In the genomic region with DNA sequence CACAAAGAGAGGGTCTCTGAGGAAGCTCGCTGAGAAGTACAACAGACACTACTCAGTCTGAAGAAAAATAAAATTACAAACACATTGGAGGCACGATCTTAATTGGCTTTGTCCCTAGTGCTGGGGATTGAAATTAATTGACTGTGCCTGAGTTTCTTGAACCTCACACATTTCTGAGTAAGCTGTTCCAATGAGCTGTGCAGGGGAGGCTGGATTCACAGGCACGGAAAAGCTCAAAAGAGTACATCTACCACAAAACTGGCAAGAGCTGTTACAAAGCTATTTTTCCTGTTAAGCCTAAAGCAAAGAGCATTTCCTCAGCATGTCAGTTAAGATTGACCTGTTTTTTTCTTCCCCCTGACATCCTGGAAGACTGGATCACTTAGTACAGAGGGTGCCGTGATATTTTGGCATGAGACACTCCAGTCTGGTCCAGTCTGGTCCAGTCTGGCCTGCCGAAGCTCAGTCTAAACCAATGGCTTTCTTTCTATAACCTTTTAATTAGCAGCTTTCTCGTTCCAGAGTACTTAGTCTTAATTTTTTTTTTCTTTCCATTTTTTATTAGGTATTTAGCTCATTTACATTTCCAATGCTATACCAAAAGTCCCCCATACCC, we compare ENCODE assay signal across 38 mouse cellular contexts. TPM values are rescaled to one million over a fixed set of nuclear protein-coding genes. Genes with fewer than 3 reads are reported as not detected.
DNase-seq lines count a peak whose midpoint lies in the region; ATAC-seq lines count a peak whose summit lies in the region.
"Had no signal": no experiment of that assay in that cellular context is flagged by ENCODE, and none has a peak within 500 bp of the region (broad histone marks: within the 10 kb centered on the region; RNA-seq: fewer than 3 reads in every experiment).

No protein-coding gene starts in this region.

- H3K36me3 ChIP-seq in forebrain, embryonic 15.5 days, result no peaks in the 10 kb centered on the region
- H3K36me3 ChIP-seq in forebrain, embryonic 11.5 days (ENCODE audit: control insufficient read depth, insufficient read depth, low read length), result no peaks in the 10 kb centered on the region
- H3K36me3 ChIP-seq in midbrain, embryonic 15.5 days (replicated peaks), result no peaks in the 10 kb centered on the region
- no peaks in the 10 kb centered on the region for H3K36me3 ChIP-seq in midbrain, embryonic 13.5 days
- H3K36me3 ChIP-seq: embryonic facial prominence, embryonic 12.5 days; kidney, embryonic 15.5 days; neural tube, embryonic 12.5 days had no signal

- H3K27me3 ChIP-seq in forebrain, embryonic 15.5 days, result no peaks in the 10 kb centered on the region
- no peaks in the 10 kb centered on the region for H3K27me3 ChIP-seq in forebrain, embryonic 11.5 days (ENCODE audit: control insufficient read depth, insufficient read depth, low read length)
- no peaks in the 10 kb centered on the region for H3K27me3 ChIP-seq in midbrain, embryonic 15.5 days (replicated peaks)
- H3K27me3 ChIP-seq in midbrain, embryonic 13.5 days, result no peaks in the 10 kb centered on the region
- H3K27me3 ChIP-seq: embryonic facial prominence, embryonic 12.5 days; kidney, embryonic 15.5 days; neural tube, embryonic 12.5 days had no signal

- H3K9me3 ChIP-seq in forebrain, embryonic 15.5 days, result no peaks in the 10 kb centered on the region
- H3K9me3 ChIP-seq in forebrain, embryonic 11.5 days (ENCODE audit: control insufficient read depth, low read length), result no peaks in the 10 kb centered on the region
- H3K9me3 ChIP-seq in midbrain, embryonic 15.5 days, result no peaks in the 10 kb centered on the region
- H3K9me3 ChIP-seq in midbrain, embryonic 13.5 days, result no peaks in the 10 kb centered on the region
- H3K9me3 ChIP-seq: embryonic facial prominence, embryonic 12.5 days; kidney, embryonic 15.5 days; neural tube, embryonic 12.5 days had no signal

- 38% methylated on average over 6 of the region's 6 CpGs for WGBS in forebrain, embryonic 15.5 days
- WGBS in forebrain, embryonic 11.5 days, result 77% methylated on average over 6 of the region's 6 CpGs
- WGBS in midbrain, embryonic 15.5 days, result 68% methylated on average over 6 of the region's 6 CpGs
- WGBS in midbrain, embryonic 13.5 days, result 72% methylated on average over 6 of the region's 6 CpGs

- no peak overlapping the region for H3K9ac ChIP-seq in forebrain, embryonic 15.5 days (replicated peaks)
- H3K9ac ChIP-seq in forebrain, embryonic 11.5 days (ENCODE audit: low read length), result no peak overlapping the region
- no peak overlapping the region for H3K9ac ChIP-seq in midbrain, embryonic 15.5 days
- H3K9ac ChIP-seq in midbrain, embryonic 13.5 days (replicated peaks), result no peak overlapping the region
- H3K9ac ChIP-seq: embryonic facial prominence, embryonic 12.5 days; kidney, embryonic 15.5 days; liver, embryonic 14.5 days; lung, embryonic 14.5 days; neural tube, embryonic 12.5 days had no signal

- intact Hi-C loops in gastrocnemius, postnatal 36 days (cut with DNase I), result no loop called here

- no peak overlapping the region for H3K27ac ChIP-seq in forebrain, embryonic 15.5 days (replicated peaks)
- H3K27ac ChIP-seq in forebrain, embryonic 11.5 days (ENCODE audit: low read depth, low read length), result no peak overlapping the region
- H3K27ac ChIP-seq in midbrain, embryonic 15.5 days, result no peak overlapping the region
- no peak overlapping the region for H3K27ac ChIP-seq in midbrain, embryonic 13.5 days
- H3K27ac ChIP-seq: embryonic facial prominence, embryonic 12.5 days; gastrocnemius, adult 2 months; kidney, embryonic 15.5 days; liver, embryonic 14.5 days; neural tube, embryonic 12.5 days; stomach, postnatal 0 days had no signal

- peak; percentile 74 for ATAC-seq in forebrain, embryonic 15.5 days (replicated peaks)
- ATAC-seq in forebrain, embryonic 11.5 days (replicated peaks; ENCODE audit: low FRiP score), result no peak
- peak; percentile 11; the same call in 1 of the 2 replicates for ATAC-seq in midbrain, embryonic 15.5 days (replicated peaks)
- ATAC-seq in midbrain, embryonic 13.5 days, result no peak
- ATAC-seq: CD4-positive, CD25-positive, alpha-beta regulatory T cell, adult 4 months; inflammation-experienced regulatory T-cells, adult 6 months had no signal

- no peak overlapping the region for H3K4me2 ChIP-seq in forebrain, embryonic 15.5 days (replicated peaks)
- H3K4me2 ChIP-seq in forebrain, embryonic 11.5 days (ENCODE audit: low read depth, low read length, severe bottlenecking), result no peak overlapping the region
- no peak overlapping the region for H3K4me2 ChIP-seq in midbrain, embryonic 15.5 days
- H3K4me2 ChIP-seq in midbrain, embryonic 13.5 days (replicated peaks), result no peak overlapping the region
- H3K4me2 ChIP-seq: embryonic facial prominence, embryonic 12.5 days; kidney, embryonic 15.5 days; lung, embryonic 14.5 days; neural tube, embryonic 12.5 days had no signal

- no peak for DNase-seq in forebrain, embryonic 11.5 days (ENCODE audit: low spot score)
- peak; percentile 32 for DNase-seq in brain, embryonic 18.5 days (ENCODE audit: low read depth, low spot score)
- DNase-seq in hindlimb bud, embryonic 11.5 days (ENCODE audit: extremely low spot score, low read depth, low spot score), result peak; percentile 12
- no peak for DNase-seq in gastrocnemius, postnatal 36 days
- DNase-seq: adrenal gland, postnatal 25 days; cerebellum, adult 9-10 months; cerebellum, postnatal 36 days; gastrocnemius, adult 2 months; heart, postnatal 14 days; kidney, adult 11 months; kidney, postnatal 25 days; liver; lung, embryonic 14.5 days; lung, postnatal 14 days; right cerebral cortex, postnatal 4 days; thymus, adult 18-20 months; thymus, postnatal 36 days had no signal

- no peaks in the 10 kb centered on the region for H3K4me1 ChIP-seq in forebrain, embryonic 15.5 days
- H3K4me1 ChIP-seq in forebrain, embryonic 11.5 days (replicated peaks; ENCODE audit: control insufficient read depth, insufficient read depth, low read length), result no peaks in the 10 kb centered on the region
- no peaks in the 10 kb centered on the region for H3K4me1 ChIP-seq in midbrain, embryonic 15.5 days
- no peaks in the 10 kb centered on the region for H3K4me1 ChIP-seq in midbrain, embryonic 13.5 days (replicated peaks)
- H3K4me1 ChIP-seq: embryonic facial prominence, embryonic 12.5 days; kidney, embryonic 15.5 days; neural tube, embryonic 12.5 days had no signal

- no peak overlapping the region for H3K4me3 ChIP-seq in forebrain, embryonic 15.5 days
- H3K4me3 ChIP-seq in forebrain, embryonic 11.5 days (ENCODE audit: low read depth, low read length), result no peak overlapping the region
- H3K4me3 ChIP-seq in midbrain, embryonic 15.5 days, result no peak overlapping the region
- no peak overlapping the region for H3K4me3 ChIP-seq in midbrain, embryonic 13.5 days (replicated peaks)
- H3K4me3 ChIP-seq: embryonic facial prominence, embryonic 12.5 days; gastrocnemius, adult 2 months; kidney, embryonic 15.5 days; neural tube, embryonic 12.5 days had no signal

RNA-seq across cellular contexts. Expression of a gene that starts 35.8 kb away (rescaled TPM):
- polyA plus RNA-seq in forebrain, embryonic 15.5 days (2015; fragmentation: Nextera tagmentation; extraction: Ambion mirVana), result not detected in 2 replicates
- not detected in 2 replicates for polyA plus RNA-seq in forebrain, embryonic 11.5 days (2014; fragmentation: Nextera tagmentation; extraction: Ambion mirVana)
- polyA plus RNA-seq in midbrain, embryonic 15.5 days (2015; fragmentation: Nextera tagmentation; extraction: Ambion mirVana), result not detected in 2 replicates
- not detected in 2 replicates for polyA plus RNA-seq in midbrain, embryonic 13.5 days (2015; fragmentation: Nextera tagmentation; extraction: Ambion mirVana)
- total RNA-seq in gastrocnemius, postnatal 36 days (2021), result not detected
- total RNA-seq: adrenal gland, adult 18-20 months; adrenal gland, postnatal 25 days; gastrocnemius, adult 2 months; gastrocnemius, postnatal 4 days; heart, adult 8-10 months; heart, postnatal 14 days; layer of hippocampus, adult 18-20 months; layer of hippocampus, postnatal 10 days; left cerebral cortex, adult 18-20 months; left cerebral cortex, postnatal 14 days had no signal
- polyA plus RNA-seq: CD4-positive, CD25-positive, alpha-beta regulatory T cell, adult 4 months; frontal cortex, adult 2 months; heart, embryonic 14.5 days; inflammation-experienced regulatory T-cells, adult 6 months; kidney, embryonic 15.5 days; limb, embryonic 11.5 days; liver, embryonic 14.5 days; lung, embryonic 14.5 days; neural tube, embryonic 12.5 days; spleen, adult 2 months; stomach, postnatal 0 days had no signal

Comparison
In these comparisons a context has a peak if more than half of its experiments do, and no peak if none do; other contexts are left out.
1. ATAC-seq: peak in forebrain, embryonic 15.5 days (single experiment) and midbrain, embryonic 15.5 days (single experiment); none in forebrain, embryonic 11.5 days (single experiment) and midbrain, embryonic 13.5 days (single experiment).
2. DNase-seq: peak in brain, embryonic 18.5 days (single experiment) and hindlimb bud, embryonic 11.5 days (single experiment); none in forebrain, embryonic 11.5 days (single experiment) and gastrocnemius, postnatal 36 days (0 of 2).